Mouse (Mus musculus) liver, embryonic 14.5 days (tissue): Measurements from ENCODE around the gene Igfbp7. TPM values are rescaled to one million over a fixed set of nuclear protein-coding genes. Genes with fewer than 3 reads are reported as not detected.

Experiments used
- ATAC-seq: fragments of 200-750 bp; cut with Nextera tagmentation; 2 replicates; pipeline ENCODE4 v1.8.0; 2017; ENCODE audit warnings: moderate number of reproducible peaks, mild to moderate bottlenecking, moderate library complexity; ENCODE audit not compliant: insufficient read depth
- DNase-seq, 3 experiments: peaks; one replicate each; pipeline ENCODE4 v3.0.0-alpha.2; 2012 to 2013; ENCODE audit warnings: low read depth in 3 of 3, low spot score in 3 of 3
- H3K27ac ChIP-seq: fragments of 300-500 bp; sonication (generic); 2 replicates; pipeline ENCODE4 v1.5.1; 2014; ENCODE audit warnings: moderate library complexity, mild to moderate bottlenecking, control low read depth, inconsistent platforms
- H3K27me3 ChIP-seq: fragments of 300-500 bp; sonication (generic); 2 replicates; pipeline ENCODE4 v1.6.1; 2014; ENCODE audit warnings: mild to moderate bottlenecking, low read length, moderate library complexity; ENCODE audit not compliant: control insufficient read depth, insufficient read depth
- H3K36me3 ChIP-seq: fragments of 300-500 bp; sonication (generic); replicated peaks from 2 replicates; pipeline ENCODE4 v1.6.1; 2014; ENCODE audit warnings: low read depth; ENCODE audit not compliant: control insufficient read depth, insufficient read depth
- H3K4me1 ChIP-seq, 2 experiments: fragments of 200-500 bp in 1 of 2; fragments of 300-500 bp in 1 of 2; sonication (generic) in 1 of 2; replicated peaks; 2 replicates each; pipeline ENCODE4 v1.6.1; 2012 to 2014; ENCODE audit warnings: antibody characterized with exemption in 1 of 2, inconsistent platforms in 1 of 2, low read length in 1 of 2; ENCODE audit not compliant: control insufficient read depth in 2 of 2, insufficient read depth in 2 of 2
- H3K4me2 ChIP-seq: fragments of 300-500 bp; sonication (generic); 2 replicates; pipeline ENCODE4 v1.6.1; 2014; ENCODE audit warnings: low read depth, mild to moderate bottlenecking, control low read depth, moderate library complexity
- H3K4me3 ChIP-seq, 2 experiments: fragments of 200-500 bp in 1 of 2; fragments of 300-500 bp in 1 of 2; sonication (generic) in 1 of 2; 2 replicates each; pipeline ENCODE4 v1.5.1; 2012 to 2014; ENCODE audit warnings: low read depth in 2 of 2, low read length in 2 of 2, mild to moderate bottlenecking in 2 of 2, control low read depth in 1 of 2, inconsistent platforms in 1 of 2, moderate library complexity in 1 of 2; ENCODE audit not compliant: insufficient read depth in 1 of 2
- H3K9ac ChIP-seq: fragments of 300-500 bp; sonication (generic); replicated peaks from 2 replicates; pipeline ENCODE4 v1.6.1; 2014; ENCODE audit warnings: mild to moderate bottlenecking, control low read depth, moderate library complexity
- H3K9me3 ChIP-seq: fragments of 300-500 bp; sonication (generic); 2 replicates; pipeline ENCODE4 v1.6.1; 2016; ENCODE audit warnings: low read length, mixed read lengths; ENCODE audit not compliant: control insufficient read depth
- CTCF ChIP-seq: IDR thresholded peaks from 2 replicates; pipeline ENCODE4 v1.5.1; 2016; ENCODE audit warnings: antibody characterized with exemption, low read depth, control low read depth
- EP300 ChIP-seq: IDR thresholded peaks from 2 replicates; pipeline ENCODE4 v1.6.1; 2016; ENCODE audit warnings: antibody characterized with exemption, low read depth
- WGBS: fragments of 180-500 bp; shearing (Covaris S2); extraction: QIAGEN DNeasy Blood & Tissue Kit; methylation state at CpG from one replicate; pipeline ENCODE4 v1.1.7; 2014; ENCODE audit not compliant: insufficient replicate concordance; 5-methylcytosine and 5-hydroxymethylcytosine counted together
- polyA plus RNA-seq, 2 experiments: library from polyadenylated mRNA; depleted of rRNA in 1 of 2; stranded (reverse) in 1 of 2; unstranded in 1 of 2; fragments of >200 nt; fragmentation: Nextera tagmentation in 1 of 2; extraction: Ambion mirVana in 1 of 2; gene quantifications; 2 replicates each; pipeline versions ENCODE4 v1.2.1 to v1.2.3; 2012 to 2014

Igfbp7 gene
- polyA plus RNA-seq, 2 experiments = 14.5 to 16.7 TPM

GRCm38 (mm10) chr5:77357405-77358149 lies 50.3 kb downstream of the Igfbp7 start:
- peak; percentile 14 to 41 (median 23) for DNase-seq
- no peak overlapping the region for H3K9ac ChIP-seq
- ATAC-seq = peak; percentile 71

GRCm38 (mm10) chr5:77355307-77356265 lies 52.3 kb downstream of the Igfbp7 start:
- no peak overlapping the region for H3K4me3 ChIP-seq
- H3K9ac ChIP-seq = no peak overlapping the region
- ATAC-seq = no peak
- no peaks in the 10 kb centered on the region for H3K27me3 ChIP-seq
- no peak overlapping the region for H3K4me2 ChIP-seq
- 63% methylated on average over 19 of the region's 19 CpGs for WGBS
- no peaks in the 10 kb centered on the region; the same call in 1 of the 2 replicates for H3K36me3 ChIP-seq
- TF ChIP-seq EP300 (no peak), CTCF (no peak)
- no peak for DNase-seq
- H3K9me3 ChIP-seq = no peaks in the 10 kb centered on the region
- peaks cover 0 to 8% of the 10 kb centered on the region in 2 experiments; a peak in 2 of 4 replicates for H3K4me1 ChIP-seq
- H3K27ac ChIP-seq = no peak overlapping the region

More at GRCm38 (mm10) chr5:77357405-77358149, 50.3 kb downstream of the Igfbp7 start:
- Histone ChIP-seq H3K27ac (no peak overlapping the region), H3K4me1 (peaks cover 0 to 8% of the 10 kb centered on the region in 2 experiments; a peak in 2 of 4 replicates), H3K4me3 (peak overlapping the region; percentile 43 to 69), H3K9me3 (no peaks in the 10 kb centered on the region), H3K27me3 (no peaks in the 10 kb centered on the region), H3K36me3 (no peaks in the 10 kb centered on the region), H3K4me2 (peak overlapping the region; percentile 65)
- no peak for TF ChIP-seq CTCF
- TF ChIP-seq EP300 = no peak
- 21% methylated on average over 22 of the region's 22 CpGs for WGBS

- Histone ChIP-seq H3K36me3 (peaks cover 6% of the 10 kb centered on the region), H3K27me3 (no peaks in the 10 kb centered on the region), H3K9ac (no peak overlapping the region), H3K4me2 (peak overlapping the region; percentile 51), H3K4me1 (peaks cover 0 to 8% of the 10 kb centered on the region in 2 experiments; a peak in 2 of 4 replicates), H3K27ac (no peak overlapping the region), H3K4me3 (peak overlapping the region in 1 of 2 experiments; percentile 46; a peak in 2 of 4 replicates), H3K9me3 (no peaks in the 10 kb centered on the region)
- ATAC-seq = 0 out of 2 replicates have a peak, but pooled peaks have one; percentile 22
- DNase-seq = peak; percentile 41 to 50 (median 43)
- peak; percentile 98 for TF ChIP-seq CTCF
- no peak for TF ChIP-seq EP300
- under 1% methylated on average over 16 of the region's 16 CpGs for WGBS
These were observed 53.5 kb downstream of the Igfbp7 start for GRCm38 (mm10) chr5:77354361-77354787.

- peaks cover 23% of the 10 kb centered on the region for H3K36me3 ChIP-seq
- no peak overlapping the region for H3K9ac ChIP-seq
- no peaks in the 10 kb centered on the region for H3K27me3 ChIP-seq
- no peak overlapping the region for H3K4me2 ChIP-seq
- no peaks in the 10 kb centered on the region for H3K9me3 ChIP-seq
- ATAC-seq = no peak
- TF ChIP-seq EP300 (no peak), CTCF (no peak)
- WGBS = 68% methylated on average over 9 of the region's 9 CpGs
- H3K4me1 ChIP-seq = peaks cover 0 to 2% of the 10 kb centered on the region in 2 experiments; a peak in 2 of 4 replicates
- no peak overlapping the region for H3K27ac ChIP-seq
- no peak for DNase-seq
- H3K4me3 ChIP-seq = no peak overlapping the region
These were observed 56.1 kb downstream of the Igfbp7 start for GRCm38 (mm10) chr5:77351691-77352090.
